11 mouse cellular contexts compared by ENCODE assay signal in the genomic region with DNA sequence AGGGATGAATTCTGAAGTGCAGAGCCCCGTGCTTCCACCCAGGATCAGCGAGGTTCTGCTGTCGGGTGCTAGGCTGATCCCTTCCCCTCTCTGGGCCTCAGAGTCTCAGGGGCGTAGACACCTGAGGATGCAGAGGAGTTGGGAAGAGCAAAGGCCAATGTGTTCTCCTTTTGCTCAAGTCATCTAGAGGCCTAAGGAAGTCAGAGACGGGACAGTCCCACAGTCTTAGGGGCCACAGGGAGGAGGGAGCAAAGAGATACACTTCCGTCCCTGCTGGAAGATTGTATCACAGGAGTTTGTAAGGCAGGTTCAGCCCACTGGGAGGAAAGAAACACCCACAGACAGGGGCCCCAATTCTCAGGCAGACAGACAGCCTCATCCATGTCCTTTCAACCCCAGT. TPM values are rescaled to one million over a fixed set of nuclear protein-coding genes. Genes with fewer than 3 reads are reported as not detected.
DNase-seq lines count a peak whose midpoint lies in the region; ATAC-seq and TF ChIP-seq lines count a peak whose summit lies in the region.
"Had no signal": no experiment of that assay in that cellular context is flagged by ENCODE, and none has a peak within 500 bp of the region (broad histone marks: within the 10 kb centered on the region; RNA-seq: fewer than 3 reads in every experiment).

No protein-coding gene starts in this region.

- peaks cover 4 to 13% of the 10 kb centered on the region in 2 experiments for H3K4me1 ChIP-seq in heart, embryonic 14.5 days (ENCODE audit: control insufficient read depth in 2 of 2, insufficient read depth in 2 of 2, low read length in 2 of 2)
- H3K4me1 ChIP-seq in liver, embryonic 15.5 days (replicated peaks): peaks cover 21% of the 10 kb centered on the region

- TF ChIP-seq CTCF in layer of hippocampus, adult 2 months (conservative IDR thresholded peaks at IDR 0.05): no peak

- ATAC-seq in heart, embryonic 14.5 days (ENCODE audit: insufficient number of reproducible peaks, insufficient read depth, low FRiP score, low read depth): no peak
- no peak for ATAC-seq in liver, embryonic 15.5 days (ENCODE audit: insufficient read depth)

- no peaks in the 10 kb centered on the region for H3K36me3 ChIP-seq in heart, embryonic 14.5 days (ENCODE audit: control insufficient read depth, insufficient read depth, low read length)
- 0 out of 2 replicates have a peak, but pooled peaks cover 3% of the 10 kb centered on the region for H3K36me3 ChIP-seq in liver, embryonic 15.5 days (replicated peaks)
- H3K36me3 ChIP-seq: hindbrain, embryonic 12.5 days had no signal

- H3K27ac ChIP-seq in heart, embryonic 14.5 days (replicated peaks in 1 of 2; ENCODE audit: control insufficient read depth in 1 of 2, insufficient read depth in 1 of 2, low read depth in 2 of 2, low read length in 2 of 2): 0 out of 4 replicates have a peak overlapping the region, but pooled peaks of 1 of the 2 experiments have one; percentile 21
- no peak overlapping the region for H3K27ac ChIP-seq in liver, embryonic 15.5 days (replicated peaks)
- no peak overlapping the region for H3K27ac ChIP-seq in layer of hippocampus, adult 2 months
- H3K27ac ChIP-seq: hindbrain, embryonic 12.5 days had no signal

- 58% methylated on average over 6 of the region's 6 CpGs for WGBS in heart, embryonic 14.5 days
- 19% methylated on average over 6 of the region's 6 CpGs for WGBS in liver, embryonic 15.5 days (ENCODE audit: insufficient replicate concordance)

- intact Hi-C loops in heart, postnatal 36 days (cut with DNase I): no loop called here

- no peaks in the 10 kb centered on the region for H3K9me3 ChIP-seq in heart, embryonic 14.5 days (ENCODE audit: control insufficient read depth, low read length)
- H3K9me3 ChIP-seq in liver, embryonic 15.5 days (replicated peaks): no peaks in the 10 kb centered on the region
- H3K9me3 ChIP-seq: hindbrain, embryonic 12.5 days had no signal

- H3K4me3 ChIP-seq in heart, embryonic 14.5 days (ENCODE audit: control insufficient read depth in 1 of 2, insufficient read depth in 1 of 2, low read depth in 1 of 2, low read length in 2 of 2): peak overlapping the region in 1 of 2 experiments; percentile 12; a peak in 1 of 4 replicates
- H3K4me3 ChIP-seq in liver, embryonic 15.5 days (replicated peaks): peak overlapping the region; percentile 39
- H3K4me3 ChIP-seq in layer of hippocampus, adult 2 months: no peak overlapping the region
- H3K4me3 ChIP-seq: hindbrain, embryonic 12.5 days had no signal

- no peak for DNase-seq in heart, postnatal 36 days
- DNase-seq in spleen, postnatal 36 days (ENCODE audit: low spot score in 2 of 2): peak; percentile 54 to 61
- DNase-seq in spleen, adult 12 weeks (ENCODE audit: low spot score): no peak
- peak; percentile 45 to 48 for DNase-seq in thymus, postnatal 36 days
- no peak for DNase-seq in layer of hippocampus, adult 9-11 months
- DNase-seq in layer of hippocampus, adult 2 months (ENCODE audit: low spot score in 2 of 2): no peak
- DNase-seq: adrenal gland, postnatal 10 days; left cerebral cortex, postnatal 4 days had no signal

- H3K9ac ChIP-seq in heart, embryonic 14.5 days (ENCODE audit: low read length): peak overlapping the region; percentile 22; the same call in 1 of the 2 replicates
- no peak overlapping the region for H3K9ac ChIP-seq in liver, embryonic 15.5 days

- H3K4me2 ChIP-seq in heart, embryonic 14.5 days (ENCODE audit: low read length): peak overlapping the region; percentile 49
- H3K4me2 ChIP-seq in liver, embryonic 15.5 days: peak overlapping the region; percentile 32
- H3K4me2 ChIP-seq: hindbrain, embryonic 12.5 days had no signal

- H3K27me3 ChIP-seq in heart, embryonic 14.5 days (ENCODE audit: control insufficient read depth, insufficient read depth, low read length): no peaks in the 10 kb centered on the region
- H3K27me3 ChIP-seq in liver, embryonic 15.5 days: no peaks in the 10 kb centered on the region
- H3K27me3 ChIP-seq: hindbrain, embryonic 12.5 days had no signal

RNA-seq across cellular contexts. Expression of a gene that starts 1.2 kb away (rescaled TPM):
- polyA plus RNA-seq in heart, embryonic 14.5 days (2014; fragmentation: Nextera tagmentation; extraction: Ambion mirVana): 23.7 and 27.7 TPM in 2 replicates
- 10 to 100 TPM; 26.8 to 28.1 TPM for total RNA-seq in heart, postnatal 36 days (2021)
- 7.0 and 8.3 TPM in 2 replicates for polyA plus RNA-seq in liver, embryonic 15.5 days (2015; fragmentation: Nextera tagmentation; extraction: Ambion mirVana)
- total RNA-seq in layer of hippocampus, adult 2 months (2021): 10 to 100 TPM; 18.9 to 20.1 TPM

RNA-seq across cellular contexts. Expression of a gene that starts 9.2 kb away (rescaled TPM):
- polyA plus RNA-seq in heart, embryonic 14.5 days (2014; fragmentation: Nextera tagmentation; extraction: Ambion mirVana): 44.5 and 45.3 TPM in 2 replicates
- 10 to 100 TPM; 24.6 to 26.6 TPM for total RNA-seq in heart, postnatal 36 days (2021)
- 48.3 and 49.6 TPM in 2 replicates for polyA plus RNA-seq in liver, embryonic 15.5 days (2015; fragmentation: Nextera tagmentation; extraction: Ambion mirVana)
- total RNA-seq in layer of hippocampus, adult 2 months (2021): 100 to 1,000 TPM; 115 to 121 TPM

RNA-seq across cellular contexts. Expression of a gene that starts 18.1 kb away (rescaled TPM):
- 12.1 and 12.2 TPM in 2 replicates for polyA plus RNA-seq in heart, embryonic 14.5 days (2014; fragmentation: Nextera tagmentation; extraction: Ambion mirVana)
- 1 to 10 TPM; 5.0 to 6.6 TPM for total RNA-seq in heart, postnatal 36 days (2021)
- 41.2 and 51.2 TPM in 2 replicates for polyA plus RNA-seq in liver, embryonic 15.5 days (2015; fragmentation: Nextera tagmentation; extraction: Ambion mirVana)
- total RNA-seq in layer of hippocampus, adult 2 months (2021): 10 to 100 TPM; 10.7 to 14.6 TPM

RNA-seq across cellular contexts. Expression of a gene that starts 18.8 kb away (rescaled TPM):
- 0.68 TPM in 1 of 2 replicates, not detected in the other for polyA plus RNA-seq in heart, embryonic 14.5 days (2014; fragmentation: Nextera tagmentation; extraction: Ambion mirVana)
- not detected for total RNA-seq in heart, postnatal 36 days (2021)
- not detected in 2 replicates for polyA plus RNA-seq in liver, embryonic 15.5 days (2015; fragmentation: Nextera tagmentation; extraction: Ambion mirVana)
- 1 to 10 TPM; 1.4 to 2.9 TPM for total RNA-seq in layer of hippocampus, adult 2 months (2021)

RNA-seq across cellular contexts. Expression of a gene that starts 35.0 kb away (rescaled TPM):
- 38.0 and 42.7 TPM in 2 replicates for polyA plus RNA-seq in heart, embryonic 14.5 days (2014; fragmentation: Nextera tagmentation; extraction: Ambion mirVana)
- 1 to 10 TPM; 6.8 to 9.6 TPM for total RNA-seq in heart, postnatal 36 days (2021)
- polyA plus RNA-seq in liver, embryonic 15.5 days (2015; fragmentation: Nextera tagmentation; extraction: Ambion mirVana): 24.7 and 27.7 TPM in 2 replicates
- total RNA-seq in layer of hippocampus, adult 2 months (2021): 10 to 100 TPM; 30.3 to 32.3 TPM

Comparison
In these comparisons a context has a peak if more than half of its experiments do, and no peak if none do; other contexts are left out.
1. DNase-seq: peak in spleen, postnatal 36 days (2 of 2) and thymus, postnatal 36 days (2 of 2); none in heart, postnatal 36 days (0 of 2), spleen, adult 12 weeks (single experiment), layer of hippocampus, adult 9-11 months (single experiment) and layer of hippocampus, adult 2 months (0 of 2).
2. RNA of a gene that starts 9.2 kb away (total RNA-seq): 115 to 121 TPM in layer of hippocampus, adult 2 months; 24.6 to 26.6 TPM in heart, postnatal 36 days; every median in the first group is over 4 times any median in the second.